Mouse (Mus musculus) neural tube, embryonic 10.5 days (tissue): ENCODE results near the gene Smyd4.
A peak's percentile ranks its signal among the peaks of the same experiment; 100 is the strongest.

ENCODE experiments used
- DNase-seq: peaks from one replicate; pipeline ENCODE4 v3.0.0-alpha.2; 2017; ENCODE audit warnings: low spot score; ENCODE audit errors: extremely low spot score

Smyd4 gene

DNA sequence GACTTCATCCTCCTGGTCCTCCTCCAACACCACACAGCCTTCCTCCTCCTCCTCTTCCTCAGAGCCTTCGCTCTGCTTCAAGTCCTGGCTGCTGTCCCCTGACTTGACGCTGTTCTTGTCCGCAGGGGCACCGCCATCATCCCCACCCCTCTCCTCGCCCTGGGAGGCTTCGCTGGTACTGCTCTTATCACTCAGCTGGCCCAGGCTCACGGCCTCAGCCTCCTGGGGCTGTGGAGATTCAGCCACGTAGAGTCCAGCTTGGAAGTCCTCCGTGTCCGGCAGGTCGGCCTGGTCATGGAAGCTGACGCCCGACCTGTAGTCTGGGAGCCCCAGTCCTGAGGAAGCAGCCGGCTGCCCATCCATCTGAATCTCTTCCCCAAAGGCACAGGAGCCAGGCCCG is 102.7 kb downstream of the Smyd4 start:
- no peak for DNase-seq

DNA sequence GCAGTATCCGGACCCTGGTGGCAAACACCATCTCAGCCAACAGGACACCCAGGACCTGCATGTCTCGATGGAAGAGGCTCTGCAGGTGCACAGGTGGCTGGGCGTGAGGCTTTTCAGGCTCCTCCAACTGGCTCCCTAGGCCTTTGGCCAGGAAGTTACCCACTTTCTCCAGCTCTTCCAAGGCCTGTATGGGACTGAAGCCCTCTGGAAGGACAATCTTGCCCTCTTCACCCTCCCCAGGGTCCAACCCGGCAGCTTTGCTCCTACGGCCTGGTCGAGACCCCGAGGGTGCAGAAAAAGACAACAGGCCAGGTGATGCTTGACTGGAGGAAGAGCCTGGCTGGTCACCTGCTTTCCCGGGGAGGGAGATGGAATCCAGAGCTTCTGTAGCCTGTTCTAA is 103.8 kb downstream of the Smyd4 start:
- no peak for DNase-seq

DNA sequence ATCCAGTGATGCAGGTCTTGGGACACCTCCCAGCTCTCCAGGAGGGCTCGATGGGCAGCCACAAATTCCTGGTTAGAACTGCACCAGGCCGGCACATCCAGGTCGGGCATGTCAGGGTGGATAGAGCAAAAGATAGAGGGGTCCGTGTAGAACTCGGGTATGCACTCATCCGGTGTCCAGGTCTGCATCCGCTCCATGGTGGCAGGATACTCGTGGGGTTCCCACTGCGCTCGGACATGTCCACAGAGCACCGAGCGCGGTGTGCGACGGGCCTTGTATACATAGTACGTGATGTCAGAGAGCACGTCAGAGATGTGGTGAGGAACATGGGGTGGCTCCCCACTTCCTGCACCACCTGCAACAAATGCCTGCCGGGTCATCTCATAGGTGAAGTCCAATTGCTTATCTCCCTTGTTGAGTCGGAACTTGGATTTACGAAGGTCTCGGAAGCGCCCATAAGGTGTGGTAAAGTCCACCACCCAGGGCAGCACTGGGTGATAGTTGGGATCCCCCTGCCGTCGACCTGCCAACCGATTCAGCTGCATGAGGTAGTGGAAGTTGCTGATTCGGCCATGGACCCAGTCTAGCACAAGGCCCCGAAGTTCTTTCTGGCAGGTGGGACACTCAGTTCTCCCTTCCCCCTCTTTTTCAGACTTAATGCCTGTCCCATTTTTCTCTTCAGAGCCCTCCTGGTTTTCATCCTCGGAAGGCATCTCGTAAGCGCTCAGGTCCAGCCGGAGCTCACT is 104.8 kb downstream of the Smyd4 start:
- DNase-seq: no peak

DNA sequence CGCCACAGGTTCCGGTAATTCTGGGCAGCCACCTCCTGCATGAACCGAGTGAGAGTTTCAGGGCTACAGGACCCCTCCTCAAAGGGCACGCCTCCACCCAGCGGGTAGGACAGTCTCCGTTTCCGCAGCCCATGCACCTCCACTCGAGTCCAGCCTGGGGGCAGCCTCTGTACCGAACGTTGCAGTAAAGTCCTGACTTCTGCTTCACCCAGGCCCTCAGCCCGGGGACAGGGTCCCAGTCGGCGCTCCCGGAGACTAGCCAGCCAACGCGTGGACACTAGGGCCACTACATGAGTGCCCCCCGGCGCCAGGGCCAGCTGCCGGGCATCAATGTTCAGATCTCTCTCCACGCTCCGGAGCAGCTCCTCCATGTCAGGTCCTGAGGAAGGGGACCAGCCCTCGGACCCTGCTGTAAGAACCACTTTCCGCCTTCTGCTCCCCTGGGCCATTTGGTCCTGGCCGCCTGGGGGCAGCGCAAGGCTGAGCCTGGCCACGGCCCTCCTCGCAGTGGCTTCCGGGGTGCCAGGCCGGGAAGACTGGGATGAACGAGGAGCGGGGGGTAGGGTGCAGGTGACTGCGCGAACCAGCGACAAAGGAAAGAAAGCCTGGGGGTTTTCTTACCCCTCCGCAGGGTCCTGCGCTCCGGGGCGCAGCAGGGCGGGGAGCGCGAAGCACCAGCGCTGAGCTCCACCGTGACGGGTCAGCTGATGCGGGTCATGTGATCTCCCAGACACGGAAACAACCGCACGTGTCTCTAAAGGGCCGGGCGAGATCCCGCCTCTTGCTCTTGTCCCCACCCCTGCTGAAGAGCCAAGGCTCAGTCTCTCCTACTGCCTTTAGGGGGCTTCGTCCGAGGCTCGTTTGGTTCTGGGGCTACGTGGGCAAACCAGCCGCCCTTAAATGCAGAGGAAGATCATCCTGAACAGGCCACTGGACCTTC is 106.0 kb downstream of the Smyd4 start, which contains the start of gene Wdr81:
Gene Wdr81 (minus strand): TSS at position 727 of the 940 bp plus-strand sequence.
- peak; percentile 90 for DNase-seq
